ENCODE assay signal across 8 mouse cellular contexts in the genomic region with DNA sequence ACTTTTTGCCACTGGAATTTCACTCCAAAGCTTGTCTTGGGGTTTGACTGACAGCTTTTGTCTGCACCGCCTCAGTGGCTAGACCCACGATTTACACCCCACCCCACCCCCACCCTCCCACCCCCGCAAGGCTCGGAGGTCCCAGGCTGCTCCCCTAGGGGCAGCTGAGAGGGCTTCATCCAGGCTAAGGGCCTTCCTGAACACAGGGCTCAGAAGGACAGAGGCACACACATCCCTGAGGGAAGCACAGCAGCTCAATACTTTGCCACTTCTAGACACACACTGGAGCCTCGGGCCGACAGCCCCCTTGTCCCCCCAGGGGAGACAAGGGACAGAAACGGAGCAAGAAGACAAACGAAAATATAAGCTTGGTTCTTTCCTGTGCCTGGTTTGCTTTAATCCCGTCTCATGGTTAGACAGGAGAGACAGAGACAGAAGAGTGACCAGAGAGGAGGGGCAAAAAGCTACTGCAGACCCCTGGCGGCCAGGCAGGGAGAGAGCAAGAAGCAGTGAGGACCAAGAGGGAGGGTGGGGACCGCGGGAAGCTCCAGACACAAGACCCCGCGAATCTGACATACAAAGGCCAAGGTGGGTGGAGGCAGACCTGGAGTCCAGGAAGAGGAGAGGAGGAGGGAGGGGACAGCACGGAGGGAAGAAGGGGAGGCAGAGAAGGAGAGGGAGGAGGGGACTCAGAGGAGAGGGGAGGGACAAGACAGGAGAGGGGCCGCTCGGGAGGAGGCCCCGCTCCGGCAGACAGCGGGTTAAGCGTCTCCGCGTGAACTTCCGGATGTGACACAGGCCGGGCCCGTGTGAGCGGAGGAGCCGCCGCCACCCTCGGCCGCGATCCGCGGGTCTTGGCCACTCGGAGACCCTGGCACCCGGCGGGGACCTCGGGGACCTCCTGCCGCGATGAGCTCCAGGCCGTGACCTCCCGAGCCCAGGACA. TPM values are rescaled to one million over a fixed set of nuclear protein-coding genes. Genes with fewer than 3 reads are reported as not detected.
DNase-seq lines count a peak whose midpoint lies in the region; ATAC-seq and TF ChIP-seq lines count a peak whose summit lies in the region.

Gene Meis3 (plus strand): TSS at position 494 of the 945 bp plus-strand sequence.

- H3K27ac ChIP-seq in heart, adult 2 months = peak within 1 kb of the TSS; percentile 59
- H3K27ac ChIP-seq in kidney, embryonic 16.5 days (ENCODE audit: low read length) = 0 out of 2 replicates have a peak within 1 kb of the TSS, but pooled peaks have one; percentile 38
- H3K27ac ChIP-seq in liver, embryonic 14.5 days = no peak within 1 kb of the TSS
- peak within 1 kb of the TSS; percentile 89 for H3K27ac ChIP-seq in neural tube, embryonic 11.5 days (ENCODE audit: low read depth, low read length)

- H3K9ac ChIP-seq in heart, adult 2 months (ENCODE audit: low read depth, low read length) = peak within 1 kb of the TSS; percentile 82
- H3K9ac ChIP-seq in kidney, embryonic 16.5 days (replicated peaks; ENCODE audit: low read length) = peak within 1 kb of the TSS; percentile 65
- H3K9ac ChIP-seq in liver, embryonic 14.5 days (replicated peaks) = no peak within 1 kb of the TSS
- peak within 1 kb of the TSS; percentile 89 for H3K9ac ChIP-seq in neural tube, embryonic 11.5 days (ENCODE audit: low read length)

- TF ChIP-seq EP300 in heart, adult 2 months (IDR thresholded peaks at IDR 0.05; ENCODE audit: insufficient read depth, low read depth, low read length) = no peak
- no peak for TF ChIP-seq EP300 in liver, embryonic 14.5 days (IDR thresholded peaks at IDR 0.05; ENCODE audit: low read depth)

- ATAC-seq in kidney, embryonic 16.5 days (ENCODE audit: low FRiP score, low TSS enrichment) = peak; percentile 79
- ATAC-seq in liver, embryonic 14.5 days (ENCODE audit: insufficient read depth) = no peak
- peak; percentile 70 for ATAC-seq in neural tube, embryonic 11.5 days (ENCODE audit: insufficient read depth, low FRiP score, low TSS enrichment)

- peak; percentile 56 for TF ChIP-seq CTCF in heart, adult 2 months (IDR thresholded peaks at IDR 0.05)
- TF ChIP-seq CTCF in liver, embryonic 14.5 days (IDR thresholded peaks at IDR 0.05; ENCODE audit: low read depth) = peak; percentile 36; the same call in 1 of the 2 replicates

- intact Hi-C loops in heart, adult 2 months (cut with DNase I) = loop anchor here (5.0 kb wide), 1 partner anchor 48 kb away; the partner anchor contains the start of gene Slc8a2

- H3K4me1 ChIP-seq in heart, adult 2 months (ENCODE audit: control insufficient read depth, insufficient read depth, low read length) = no peaks in the 10 kb centered on the region
- peaks cover 31% of the 10 kb centered on the region for H3K4me1 ChIP-seq in kidney, embryonic 16.5 days (ENCODE audit: insufficient read depth, low read length)
- H3K4me1 ChIP-seq in liver, embryonic 14.5 days (replicated peaks; ENCODE audit: control insufficient read depth in 2 of 2, insufficient read depth in 2 of 2, low read length in 1 of 2) = no peaks in the 10 kb centered on the region
- peaks cover 32% of the 10 kb centered on the region for H3K4me1 ChIP-seq in neural tube, embryonic 11.5 days (ENCODE audit: control insufficient read depth, insufficient read depth, low read length)

- H3K79me2 ChIP-seq in heart, adult 2 months (replicated peaks; ENCODE audit: control insufficient read depth, insufficient read depth, low read length) = no peaks in the 10 kb centered on the region

- peak within 1 kb of the TSS; percentile 65 for H3K4me2 ChIP-seq in kidney, embryonic 16.5 days (replicated peaks; ENCODE audit: low read depth, low read length)
- peak within 1 kb of the TSS; percentile 52 for H3K4me2 ChIP-seq in liver, embryonic 14.5 days (ENCODE audit: low read depth)
- H3K4me2 ChIP-seq in neural tube, embryonic 11.5 days (ENCODE audit: low read depth) = peak within 1 kb of the TSS; percentile 78

- DNase-seq in 3T3-L1 (ENCODE audit: low read depth, low spot score) = peak; percentile 62
- DNase-seq in T-cell, adult 2 months (ENCODE audit: low spot score) = peak; percentile 69
- DNase-seq in embryo, embryonic 10 days (ENCODE audit: low spot score) = peak; percentile 86
- DNase-seq in heart, adult 2 months = peak; percentile 56 to 70
- no peak for DNase-seq in liver, embryonic 14.5 days (ENCODE audit: low read depth in 3 of 3, low spot score in 3 of 3)
- peak; percentile 84 for DNase-seq in neural tube, embryonic 11.5 days (ENCODE audit: low spot score)
- peak; percentile 68 for DNase-seq in thymus, postnatal 0 days (ENCODE audit: low spot score)

- H3K9me3 ChIP-seq in kidney, embryonic 16.5 days (ENCODE audit: low read length) = no peaks in the 10 kb centered on the region
- no peaks in the 10 kb centered on the region for H3K9me3 ChIP-seq in liver, embryonic 14.5 days (ENCODE audit: control insufficient read depth, low read length)
- 0 out of 2 replicates have a peak, but pooled peaks cover 2% of the 10 kb centered on the region for H3K9me3 ChIP-seq in neural tube, embryonic 11.5 days (ENCODE audit: control insufficient read depth, low read length)

- 1% methylated on average over 42 of the region's 42 CpGs for WGBS in heart, adult 2 months
- under 1% methylated on average over 42 of the region's 42 CpGs for WGBS in kidney, embryonic 16.5 days
- WGBS in liver, embryonic 14.5 days (ENCODE audit: insufficient replicate concordance) = 2% methylated on average over 40 of the region's 42 CpGs
- under 1% methylated on average over 35 of the region's 42 CpGs for WGBS in neural tube, embryonic 11.5 days

- peaks cover 2% of the 10 kb centered on the region; the same call in 1 of the 2 replicates for H3K27me3 ChIP-seq in heart, adult 2 months (ENCODE audit: control insufficient read depth, insufficient read depth, low read length)
- H3K27me3 ChIP-seq in kidney, embryonic 16.5 days (ENCODE audit: insufficient read depth, low read length) = peaks cover 6% of the 10 kb centered on the region; the same call in 1 of the 2 replicates
- H3K27me3 ChIP-seq in liver, embryonic 14.5 days (ENCODE audit: control insufficient read depth, insufficient read depth, low read length) = peaks cover 18% of the 10 kb centered on the region
- H3K27me3 ChIP-seq in neural tube, embryonic 11.5 days (ENCODE audit: control insufficient read depth, insufficient read depth, low read length) = no peaks in the 10 kb centered on the region

- H3K36me3 ChIP-seq in heart, adult 2 months (ENCODE audit: control insufficient read depth, insufficient read depth, low read length) = no peaks in the 10 kb centered on the region
- peaks cover 10% of the 10 kb centered on the region; the same call in 1 of the 2 replicates for H3K36me3 ChIP-seq in kidney, embryonic 16.5 days (ENCODE audit: insufficient read depth, low read length)
- H3K36me3 ChIP-seq in liver, embryonic 14.5 days (replicated peaks; ENCODE audit: control insufficient read depth, insufficient read depth, low read depth) = no peaks in the 10 kb centered on the region
- peaks cover 10% of the 10 kb centered on the region for H3K36me3 ChIP-seq in neural tube, embryonic 11.5 days (ENCODE audit: control insufficient read depth, insufficient read depth, low read length)

- H3K4me3 ChIP-seq in heart, adult 2 months = peak within 1 kb of the TSS; percentile 60
- H3K4me3 ChIP-seq in kidney, embryonic 16.5 days (ENCODE audit: low read length) = peak within 1 kb of the TSS; percentile 59
- H3K4me3 ChIP-seq in liver, embryonic 14.5 days (ENCODE audit: insufficient read depth in 1 of 2, low read depth in 2 of 2, low read length in 2 of 2) = peak within 1 kb of the TSS; percentile 36 to 39
- peak within 1 kb of the TSS; percentile 75 for H3K4me3 ChIP-seq in neural tube, embryonic 11.5 days (ENCODE audit: low read depth, low read length)

- no peak for TF ChIP-seq POLR2A in heart, adult 2 months (IDR thresholded peaks at IDR 0.05; ENCODE audit: insufficient read depth, low read depth, low read length)

RNA-seq across cellular contexts. Expression of gene Meis3, which starts in this region (rescaled TPM):
- 1 to 10 TPM; 4.3 to 4.6 TPM for total RNA-seq in heart, adult 2 months (2021)
- polyA plus RNA-seq in heart, adult 2 months (2012; rRNA removed) = 7.4 and 8.7 TPM in 2 replicates
- polyA plus RNA-seq in kidney, embryonic 16.5 days (2015; fragmentation: Nextera tagmentation; extraction: Ambion mirVana) = 23.9 and 27.7 TPM in 2 replicates
- polyA plus RNA-seq in liver, embryonic 14.5 days (2012; rRNA removed) = 1.2 and 1.6 TPM in 2 replicates
- 0.70 and 1.0 TPM in 2 replicates for polyA plus RNA-seq in liver, embryonic 14.5 days (2014; fragmentation: Nextera tagmentation; extraction: Ambion mirVana)
- 171 and 196 TPM in 2 replicates for polyA plus RNA-seq in neural tube, embryonic 11.5 days (2014; fragmentation: Nextera tagmentation; extraction: Ambion mirVana)
- 20.7 and 21.1 TPM in 2 replicates for polyA plus RNA-seq in thymus, postnatal 0 days (2015; fragmentation: Nextera tagmentation; extraction: Ambion mirVana)

Comparison
In these comparisons a context has a peak if more than half of its experiments do, and no peak if none do; other contexts are left out.
1. DNase-seq: peak in 3T3-L1 (single experiment), T-cell, adult 2 months (single experiment), embryo, embryonic 10 days (single experiment), heart, adult 2 months (2 of 2), neural tube, embryonic 11.5 days (single experiment) and thymus, postnatal 0 days (single experiment); none in liver, embryonic 14.5 days (0 of 3).
2. Peak in every context shown above with its lines, with median percentiles within 50 percentile points of each other: H3K4me3 ChIP-seq and H3K4me2 ChIP-seq.